8 mouse cellular contexts compared by ENCODE assay signal in genomic region chr3:65391222-65391783, GRCm38 (mm10). TPM values are rescaled to one million over a fixed set of nuclear protein-coding genes. Genes with fewer than 3 reads are reported as not detected.
DNase-seq lines count a peak whose midpoint lies in the region; ATAC-seq and TF ChIP-seq lines count a peak whose summit lies in the region.

No protein-coding gene starts in this region.

- WGBS in kidney, postnatal 0 days: 16% methylated on average over 6 of the region's 6 CpGs

- no peak for ATAC-seq in kidney, postnatal 0 days (replicated peaks; ENCODE audit: low FRiP score, low read depth)

- H3K4me2 ChIP-seq in kidney, postnatal 0 days (ENCODE audit: low read length): peak overlapping the region; percentile 77
- H3K4me2 ChIP-seq in myocyte (ENCODE audit: low read depth): peak overlapping the region; percentile 69

- no peak for TF ChIP-seq CTCF in kidney, postnatal 0 days (IDR thresholded peaks at IDR 0.05; ENCODE audit: low read depth)
- TF ChIP-seq CTCF in cortical plate, adult 2 months (IDR thresholded peaks at IDR 0.05; ENCODE audit: extremely low read depth, insufficient read depth, low read length): no peak

- peak overlapping the region; percentile 69 for H3K4me3 ChIP-seq in kidney, postnatal 0 days (replicated peaks; ENCODE audit: low read depth, low read length)
- H3K4me3 ChIP-seq in cortical plate, adult 2 months (ENCODE audit: insufficient read depth, low read length): peak overlapping the region; percentile 93
- H3K4me3 ChIP-seq in myocyte: peak overlapping the region; percentile 74

- H3K9me3 ChIP-seq in kidney, postnatal 0 days (replicated peaks; ENCODE audit: low read length): no peaks in the 10 kb centered on the region

- peak overlapping the region; percentile 93 for H3K27ac ChIP-seq in kidney, postnatal 0 days
- H3K27ac ChIP-seq in cortical plate, adult 2 months (ENCODE audit: insufficient read depth, low read length): no peak overlapping the region

- H3ac ChIP-seq in myocyte (ENCODE audit: control insufficient read depth, insufficient read length): peak overlapping the region; percentile 64

- peaks cover 48% of the 10 kb centered on the region for H3K79me2 ChIP-seq in myocyte (ENCODE audit: control insufficient read depth, insufficient read depth)

- peaks cover 25% of the 10 kb centered on the region for H3K36me3 ChIP-seq in kidney, postnatal 0 days (ENCODE audit: insufficient read depth, low read length)
- H3K36me3 ChIP-seq in myocyte (ENCODE audit: control insufficient read depth, insufficient read depth): peaks cover 32% of the 10 kb centered on the region

- DNase-seq in kidney, postnatal 0 days (ENCODE audit: low spot score): peak; percentile 52
- no peak for DNase-seq in kidney, adult 9 months
- DNase-seq in hindlimb bud, embryonic 11.5 days (ENCODE audit: extremely low spot score, low read depth, low spot score): peak; percentile 10
- no peak for DNase-seq in B cell, adult 2 months
- DNase-seq in urinary bladder, adult 2 months (ENCODE audit: low spot score): no peak
- DNase-seq in cerebellum, postnatal 14 days: no peak

- peak overlapping the region; percentile 89 for H3K9ac ChIP-seq in kidney, postnatal 0 days (ENCODE audit: low read depth, low read length)

- H3K4me1 ChIP-seq in kidney, postnatal 0 days (replicated peaks; ENCODE audit: insufficient read depth, low read length): 0 out of 2 replicates have a peak, but pooled peaks cover 5% of the 10 kb centered on the region
- H3K4me1 ChIP-seq in cortical plate, adult 2 months (ENCODE audit: control insufficient read depth, insufficient read depth, low read length): peaks cover 3% of the 10 kb centered on the region; the same call in 1 of the 2 replicates

- TF ChIP-seq POLR2A in cortical plate, adult 2 months (IDR thresholded peaks at IDR 0.05; ENCODE audit: extremely low read depth, insufficient read depth, low read length): no peak
- TF ChIP-seq POLR2A in myocyte (IDR thresholded peaks at IDR 0.05; ENCODE audit: insufficient read length, low read depth): no peak

- no peaks in the 10 kb centered on the region for H3K27me3 ChIP-seq in kidney, postnatal 0 days (ENCODE audit: insufficient read depth, low read length)
- H3K27me3 ChIP-seq in myocyte (ENCODE audit: control insufficient read depth, insufficient read depth, insufficient read length): no peaks in the 10 kb centered on the region

TF ChIP-seq in myocyte, 11 proteins besides CTCF, POLR2A, EP300 and RAD21:
- TF ChIP-seq TCF3 (IDR thresholded peaks at IDR 0.05; ENCODE audit: insufficient read length, low read depth): no peak
- no peak for TF ChIP-seq USF1 (IDR thresholded peaks at IDR 0.05; ENCODE audit: low read depth)
- TF ChIP-seq TCF12 (IDR thresholded peaks at IDR 0.05; ENCODE audit: insufficient read depth, poor library complexity, severe bottlenecking): no peak
- no peak for TF ChIP-seq SRF (IDR thresholded peaks at IDR 0.05; ENCODE audit: control insufficient read depth, insufficient read length, low read depth)
- TF ChIP-seq REST (IDR thresholded peaks at IDR 0.05; ENCODE audit: insufficient read depth, insufficient read length): no peak

RNA-seq across cellular contexts. Expression of gene Ssr3, which starts 1.1 kb away (rescaled TPM):
- polyA plus RNA-seq in kidney, postnatal 0 days (2015; fragmentation: Nextera tagmentation; extraction: Ambion mirVana): 255 and 275 TPM in 2 replicates
- polyA plus RNA-seq in cortical plate, adult 2 months (2012; rRNA removed): 89.0 and 92.5 TPM in 2 replicates
- 76.8 TPM for polyA plus RNA-seq in myocyte (2012; fragmentation: generic; extraction: Trizol)
- 169 and 171 TPM in 2 replicates for polyA plus RNA-seq in urinary bladder, adult 2 months (2012; rRNA removed)

Comparison
In these comparisons a context has a peak if more than half of its experiments do, and no peak if none do; other contexts are left out.
1. DNase-seq: peak in kidney, postnatal 0 days (single experiment) and hindlimb bud, embryonic 11.5 days (single experiment); none in kidney, adult 9 months (single experiment), B cell, adult 2 months (0 of 2), urinary bladder, adult 2 months (single experiment) and cerebellum, postnatal 14 days (0 of 2).
2. Peak in every context shown above with its lines, with median percentiles within 50 percentile points of each other: H3K4me3 ChIP-seq.